Mouse (Mus musculus) brain, embryonic 14.5 days (tissue): ENCODE results near the gene Bdh1.

Experiments used
- CTCF ChIP-seq: fragments of 200-500 bp; IDR thresholded peaks from 2 replicates; pipeline ENCODE4 v1.5.1; 2012; ENCODE audit warnings: inconsistent platforms, mild to moderate bottlenecking, moderate library complexity, borderline replicate concordance; ENCODE audit not compliant: insufficient read depth, insufficient read length; ENCODE audit errors: extremely low read depth
- POLR2A ChIP-seq: fragments of 200-500 bp; IDR thresholded peaks from 2 replicates; pipeline ENCODE4 v1.6.1; 2012; ENCODE audit warnings: mild to moderate bottlenecking, inconsistent platforms, borderline replicate concordance; ENCODE audit not compliant: poor library complexity, insufficient read depth, insufficient read length, severe bottlenecking; ENCODE audit errors: extremely low read depth

DNA sequence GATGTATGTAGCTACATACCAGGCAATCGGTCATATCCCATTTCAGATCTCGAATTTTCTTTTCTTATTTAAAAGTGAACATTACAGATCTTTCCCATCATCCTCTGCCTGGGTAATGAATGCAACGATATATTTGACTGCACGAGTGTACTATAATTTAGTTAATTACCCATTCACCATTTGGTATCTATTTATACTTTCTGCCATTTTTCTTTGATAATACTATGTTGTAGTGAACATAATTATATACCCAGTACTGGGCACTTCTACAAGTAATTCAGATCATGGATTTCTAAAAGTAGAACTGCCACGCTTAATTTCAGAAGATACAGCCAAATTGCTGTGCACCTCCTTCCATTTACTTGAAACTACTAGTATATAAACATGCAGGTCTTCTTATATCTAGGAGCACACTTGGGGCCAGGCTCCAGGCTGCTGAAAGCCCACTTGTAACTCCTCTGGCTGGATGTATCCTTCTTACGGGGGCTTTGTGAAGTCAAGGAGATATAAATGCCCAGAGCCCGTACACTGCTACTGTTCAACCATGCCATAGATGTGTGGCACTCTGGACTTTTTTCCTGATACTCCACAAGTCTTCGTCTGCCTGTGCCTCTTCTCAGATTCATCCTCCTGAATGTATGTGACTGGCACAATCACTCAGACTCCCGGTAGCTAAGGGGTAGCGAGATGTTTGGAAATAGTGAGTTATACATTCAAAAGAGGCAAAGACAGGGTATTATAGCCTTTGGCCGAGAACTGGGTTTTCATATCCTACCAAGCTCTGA is 21.0 kb upstream of the Bdh1 start:
- TF ChIP-seq POLR2A (no peak), CTCF (no peak)
